Mouse (Mus musculus) neural tube, embryonic 11.5 days (tissue): ENCODE measurements around the gene Stra6l. TPM values are rescaled to one million over a fixed set of nuclear protein-coding genes. Genes with fewer than 3 reads are reported as not detected.

Experiments used
- ATAC-seq: fragments of 200-750 bp; cut with Nextera tagmentation; 2 replicates; pipeline ENCODE4 v1.8.0; 2017; ENCODE audit warnings: moderate number of reproducible peaks, mild to moderate bottlenecking, moderate TSS enrichment, moderate library complexity; ENCODE audit not compliant: insufficient read depth, low FRiP score, low TSS enrichment
- DNase-seq: peaks from one replicate; pipeline ENCODE4 v3.0.0-alpha.2; 2015; ENCODE audit warnings: low spot score
- H3K27ac ChIP-seq: fragments of 300-500 bp; sonication (generic); 2 replicates; pipeline ENCODE4 v1.5.1; 2014; ENCODE audit warnings: low read depth, mild to moderate bottlenecking, low read length
- H3K27me3 ChIP-seq: fragments of 300-500 bp; sonication (generic); 2 replicates; pipeline ENCODE4 v1.6.1; 2014; ENCODE audit warnings: mild to moderate bottlenecking, low read length, mixed read lengths; ENCODE audit not compliant: control insufficient read depth, insufficient read depth
- H3K36me3 ChIP-seq: fragments of 300-500 bp; sonication (generic); 2 replicates; pipeline ENCODE4 v1.6.1; 2014; ENCODE audit warnings: mild to moderate bottlenecking, low read length, moderate library complexity, mixed read lengths; ENCODE audit not compliant: control insufficient read depth, insufficient read depth
- H3K4me1 ChIP-seq: fragments of 300-500 bp; sonication (generic); 2 replicates; pipeline ENCODE4 v1.6.1; 2014; ENCODE audit warnings: low read length, mixed read lengths; ENCODE audit not compliant: control insufficient read depth, insufficient read depth
- H3K4me2 ChIP-seq: fragments of 300-500 bp; sonication (generic); 2 replicates; pipeline ENCODE4 v1.6.1; 2014; ENCODE audit warnings: low read depth, mild to moderate bottlenecking, moderate library complexity
- H3K4me3 ChIP-seq: fragments of 300-500 bp; sonication (generic); 2 replicates; pipeline ENCODE4 v1.5.1; 2014; ENCODE audit warnings: low read depth, low read length
- H3K9ac ChIP-seq: fragments of 300-500 bp; sonication (generic); 2 replicates; pipeline ENCODE4 v1.6.1; 2014; ENCODE audit warnings: mild to moderate bottlenecking, low read length
- H3K9me3 ChIP-seq: fragments of 300-500 bp; sonication (generic); 2 replicates; pipeline ENCODE4 v1.6.1; 2016; ENCODE audit warnings: low read length; ENCODE audit not compliant: control insufficient read depth
- WGBS: fragments of 180-500 bp; shearing (Covaris S2); extraction: QIAGEN DNeasy Blood & Tissue Kit; methylation state at CpG from one replicate; pipeline ENCODE4 v1.1.7; 2014; 5-methylcytosine and 5-hydroxymethylcytosine counted together
- polyA plus RNA-seq: library from polyadenylated mRNA; unstranded; fragments of >200 nt; fragmentation: Nextera tagmentation; extraction: Ambion mirVana; gene quantifications from 2 replicates; pipeline ENCODE4 v1.2.1, GENCODE M21; 2014

The Stra6l gene
- polyA plus RNA-seq, 1 experiment from 2014 or later, result 6.3 TPM

DNA sequence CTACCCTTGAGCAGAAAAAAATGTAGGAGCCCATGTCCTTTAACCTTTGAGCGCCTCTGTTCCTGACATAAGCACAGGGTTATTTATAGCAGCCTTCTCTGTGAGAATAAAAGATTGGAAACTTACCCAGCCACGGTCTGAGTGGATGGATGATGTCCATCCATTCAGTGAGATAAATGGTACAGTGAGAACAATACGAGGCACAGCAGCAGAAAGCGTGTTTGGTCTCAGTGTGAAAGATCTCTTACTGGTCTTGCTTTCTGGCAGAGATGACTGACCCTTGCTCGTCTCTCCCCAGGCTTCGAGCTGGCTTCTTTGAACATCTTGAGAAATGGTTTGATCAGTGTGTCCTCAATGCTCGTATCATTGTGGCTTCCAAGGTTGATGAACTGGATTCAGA, 68.6 kb downstream of the Stra6l start:
- no peak overlapping the region for H3K9ac ChIP-seq
- 51% methylated on average over 7 of the region's 7 CpGs for WGBS
- H3K9me3 ChIP-seq, result no peaks in the 10 kb centered on the region
- H3K4me3 ChIP-seq, result no peak overlapping the region
- DNase-seq, result no peak
- no peak for ATAC-seq
- no peaks in the 10 kb centered on the region for H3K27me3 ChIP-seq
- H3K36me3 ChIP-seq, result no peaks in the 10 kb centered on the region
- H3K4me2 ChIP-seq, result no peak overlapping the region
- no peak overlapping the region for H3K27ac ChIP-seq
- no peaks in the 10 kb centered on the region for H3K4me1 ChIP-seq

GRCm38 (mm10) chr4:45921663-45922435, 73.4 kb downstream of the Stra6l start:
- Histone ChIP-seq H3K27ac (no peak overlapping the region), H3K4me2 (no peak overlapping the region), H3K9me3 (no peaks in the 10 kb centered on the region), H3K36me3 (no peaks in the 10 kb centered on the region), H3K27me3 (no peaks in the 10 kb centered on the region), H3K9ac (no peak overlapping the region), H3K4me3 (no peak overlapping the region), H3K4me1 (no peaks in the 10 kb centered on the region)
- DNase-seq (no peak), ATAC-seq (no peak)
- 89% methylated on average over 10 of the region's 10 CpGs for WGBS

GRCm38 (mm10) chr4:45924011-45924410, 75.5 kb downstream of the Stra6l start:
- Histone ChIP-seq H3K4me1 (no peaks in the 10 kb centered on the region), H3K9ac (no peak overlapping the region), H3K36me3 (no peaks in the 10 kb centered on the region), H3K27ac (no peak overlapping the region), H3K4me3 (no peak overlapping the region), H3K4me2 (no peak overlapping the region), H3K27me3 (no peaks in the 10 kb centered on the region), H3K9me3 (no peaks in the 10 kb centered on the region)
- DNase-seq, result no peak
- 84% methylated on average over 4 of the region's 4 CpGs for WGBS
- no peak for ATAC-seq

- Histone ChIP-seq H3K9me3 (no peaks in the 10 kb centered on the region), H3K27ac (no peak overlapping the region), H3K4me3 (no peak overlapping the region), H3K9ac (no peak overlapping the region), H3K4me2 (no peak overlapping the region), H3K4me1 (no peaks in the 10 kb centered on the region), H3K36me3 (no peaks in the 10 kb centered on the region), H3K27me3 (no peaks in the 10 kb centered on the region)
- no peak for DNase-seq
- WGBS, result 72% methylated on average over 4 of the region's 4 CpGs
- ATAC-seq, result no peak
Measured at GRCm38 (mm10) chr4:45928561-45928960, 80.1 kb downstream of the Stra6l start.

Other genes with a start within 250 kb of the Stra6l start
- gene Aldh1b1, start 49.6 kb upstream of the Stra6l start, polyA plus RNA-seq, result 4.1 and 4.6 TPM in 2 replicates
- 76.8 and 90.4 TPM in 2 replicates for gene Igfbpl1, start 21.7 kb upstream of the Stra6l start, polyA plus RNA-seq
- 0.05 TPM in 1 of 2 replicates, not detected in the other for gene Ccdc180, start 41.6 kb downstream of the Stra6l start, polyA plus RNA-seq
- 16.7 and 18.6 TPM in 2 replicates for gene Tdrd7, start 116.7 kb downstream of the Stra6l start, polyA plus RNA-seq
- gene Tmod1, start 190.3 kb downstream of the Stra6l start, polyA plus RNA-seq, result 5.2 and 5.7 TPM in 2 replicates